Mouse (Mus musculus): ENCODE results near the gene Mmp25. TPM values are rescaled to one million over a fixed set of nuclear protein-coding genes. Genes with fewer than 3 reads are reported as not detected.
"Not testable (repeated sequence)": the region's sequence is repeated elsewhere in the genome, so short reads cannot be mapped to it uniquely, and the experiment has no call there.

Gene Mmp25
- polyA plus RNA-seq, 2 experiments, result 0.76 to 1.0 TPM

- WGBS, result 31% methylated on average over 10 of the region's 10 CpGs
- Histone ChIP-seq H3K4me1 (ENCODE audit: control insufficient read depth, insufficient read depth, low read length) (peaks cover 3% of the 10 kb centered on the region; the same call in 1 of the 2 replicates), H3K4me2 (replicated peaks; ENCODE audit: low read depth, low read length, severe bottlenecking) (no peak overlapping the region), H3K27me3 (ENCODE audit: control insufficient read depth, insufficient read depth, low read length) (no peaks in the 10 kb centered on the region), H3K4me3 (replicated peaks; ENCODE audit: low read length) (no peak overlapping the region), H3K9me3 (ENCODE audit: control insufficient read depth, low read length) (no peaks in the 10 kb centered on the region), H3K9ac (ENCODE audit: low read depth, low read length, severe bottlenecking) (no peak overlapping the region), H3K27ac (replicated peaks; ENCODE audit: low read depth, low read length) (0 out of 2 replicates have a peak overlapping the region, but pooled peaks have one; percentile 11), H3K36me3 (ENCODE audit: control insufficient read depth, insufficient read depth, low read length) (no peaks in the 10 kb centered on the region)
- ATAC-seq (ENCODE audit: low FRiP score, low read depth) (no peak), DNase-seq (ENCODE audit: low spot score) (no peak)
- no peak for TF ChIP-seq POLR2A (IDR thresholded peaks at IDR 0.05; ENCODE audit: borderline replicate concordance, extremely low read depth, insufficient read depth, insufficient read length)
These were observed 43.1 kb downstream of the Mmp25 start for GRCm38 (mm10) chr17:23601836-23602585.

DNA sequence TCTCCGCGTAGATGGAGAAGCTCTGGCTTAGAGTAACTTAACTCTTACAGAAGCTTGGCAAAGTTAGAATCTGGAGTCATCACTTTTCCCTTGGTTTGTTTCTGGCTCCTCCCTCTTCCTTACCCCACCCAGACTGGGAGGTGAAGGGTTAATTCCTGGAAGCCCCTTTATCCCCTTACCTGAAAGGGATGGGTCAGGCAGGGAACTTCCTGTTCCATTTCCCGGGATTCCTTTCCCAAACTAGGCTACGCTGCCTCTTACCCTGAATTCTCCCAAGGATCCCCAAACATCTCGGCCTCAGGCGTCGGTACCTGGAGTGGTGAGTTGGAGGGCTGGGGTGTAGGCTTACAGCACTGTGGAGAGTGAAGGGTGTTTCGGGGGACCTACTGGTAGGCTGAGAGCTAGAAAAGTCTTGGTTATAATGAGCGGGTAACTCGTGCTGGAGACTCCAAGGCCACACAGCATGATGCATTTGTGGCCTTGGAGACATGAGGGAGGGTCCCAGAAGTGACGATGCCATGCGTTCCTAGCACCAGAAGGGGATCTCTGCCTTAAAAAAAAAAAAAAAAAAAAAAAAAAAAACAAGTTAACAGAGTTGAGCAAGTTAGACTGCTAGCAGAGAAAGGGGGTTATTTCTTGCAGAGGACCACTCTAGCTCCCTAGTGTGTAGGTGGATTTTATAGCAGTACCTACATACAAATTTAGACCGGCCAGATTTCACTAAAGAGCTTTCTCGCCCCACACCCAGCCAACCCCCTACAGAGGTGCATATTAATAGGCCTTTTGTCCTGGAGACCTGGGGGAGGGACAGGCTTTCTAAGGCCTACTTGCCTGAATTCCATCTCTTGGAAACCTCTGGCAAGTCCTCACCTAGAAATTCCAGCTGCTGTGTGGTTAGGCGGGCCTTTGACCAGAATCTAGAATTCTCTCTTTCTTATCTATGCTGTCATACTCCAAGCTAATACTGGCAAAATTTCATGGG lies 44.1 kb downstream of the Mmp25 start, which contains the start of gene Zscan10:
TSS of gene Zscan10 (plus strand) at position 216 of the 982 bp plus-strand sequence.
- Histone ChIP-seq H3K9ac (ENCODE audit: low read depth, low read length, severe bottlenecking) (no peak within 1 kb of the TSS), H3K27me3 (ENCODE audit: control insufficient read depth, insufficient read depth, low read length) (no peaks in the 10 kb centered on the region), H3K27ac (replicated peaks; ENCODE audit: low read depth, low read length) (peak within 1 kb of the TSS; percentile 11; the same call in 1 of the 2 replicates), H3K4me3 (replicated peaks; ENCODE audit: low read length) (peak within 1 kb of the TSS; percentile 39; the same call in 1 of the 2 replicates), H3K9me3 (ENCODE audit: control insufficient read depth, low read length) (no peaks in the 10 kb centered on the region), H3K4me2 (replicated peaks; ENCODE audit: low read depth, low read length, severe bottlenecking) (peak within 1 kb of the TSS; percentile 70; the same call in 1 of the 2 replicates), H3K4me1 (ENCODE audit: control insufficient read depth, insufficient read depth, low read length) (peaks cover 3% of the 10 kb centered on the region; the same call in 1 of the 2 replicates), H3K36me3 (ENCODE audit: control insufficient read depth, insufficient read depth, low read length) (no peaks in the 10 kb centered on the region)
- 46% methylated on average over 15 of the region's 15 CpGs for WGBS
- no peak for TF ChIP-seq POLR2A (IDR thresholded peaks at IDR 0.05; ENCODE audit: borderline replicate concordance, extremely low read depth, insufficient read depth, insufficient read length)
- ATAC-seq (ENCODE audit: low FRiP score, low read depth) (no peak), DNase-seq (ENCODE audit: low spot score) (no peak)

DNA sequence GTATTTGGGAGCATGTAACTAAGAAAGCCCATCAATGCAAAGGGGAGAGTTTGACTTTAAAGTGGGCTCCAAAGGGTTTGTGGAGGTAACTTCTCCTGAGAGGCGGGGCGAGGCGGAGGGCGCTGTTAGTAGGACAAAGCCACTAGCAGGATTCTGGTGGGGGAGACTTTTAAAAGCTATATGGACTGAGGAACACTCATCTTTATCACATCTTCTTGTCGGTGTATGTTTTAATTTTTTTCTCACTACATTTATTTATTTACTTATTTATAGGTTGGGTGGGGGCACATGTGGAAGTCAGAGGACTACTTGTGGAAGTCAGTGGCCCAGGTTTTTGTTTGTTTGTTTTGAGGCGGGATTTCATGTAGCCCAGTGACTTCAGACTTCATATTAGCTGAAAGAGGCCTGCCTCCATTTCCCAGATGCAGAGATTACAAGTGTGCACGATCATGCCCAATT lies 45.4 kb downstream of the Mmp25 start:
- ATAC-seq (ENCODE audit: low FRiP score, low read depth) (no peak), DNase-seq (ENCODE audit: low spot score) (no peak)
- peak overlapping the region; percentile 81 for H3K27ac ChIP-seq (replicated peaks; ENCODE audit: low read depth, low read length)
- TF ChIP-seq POLR2A (IDR thresholded peaks at IDR 0.05; ENCODE audit: borderline replicate concordance, extremely low read depth, insufficient read depth, insufficient read length), result no peak
- no peaks in the 10 kb centered on the region for H3K9me3 ChIP-seq (ENCODE audit: control insufficient read depth, low read length)
- H3K36me3 ChIP-seq (ENCODE audit: control insufficient read depth, insufficient read depth, low read length), result no peaks in the 10 kb centered on the region
- H3K27me3 ChIP-seq (ENCODE audit: control insufficient read depth, insufficient read depth, low read length), result no peaks in the 10 kb centered on the region
- H3K4me1 ChIP-seq (ENCODE audit: control insufficient read depth, insufficient read depth, low read length), result peaks cover 3% of the 10 kb centered on the region; the same call in 1 of the 2 replicates
- H3K4me2 ChIP-seq (replicated peaks; ENCODE audit: low read depth, low read length, severe bottlenecking), result peak overlapping the region; percentile 70
- WGBS, result 34% methylated on average over 7 of the region's 7 CpGs
- peak overlapping the region; percentile 39 for H3K4me3 ChIP-seq (replicated peaks; ENCODE audit: low read length)
- H3K9ac ChIP-seq (ENCODE audit: low read depth, low read length, severe bottlenecking), result peak overlapping the region; percentile 58

DNA sequence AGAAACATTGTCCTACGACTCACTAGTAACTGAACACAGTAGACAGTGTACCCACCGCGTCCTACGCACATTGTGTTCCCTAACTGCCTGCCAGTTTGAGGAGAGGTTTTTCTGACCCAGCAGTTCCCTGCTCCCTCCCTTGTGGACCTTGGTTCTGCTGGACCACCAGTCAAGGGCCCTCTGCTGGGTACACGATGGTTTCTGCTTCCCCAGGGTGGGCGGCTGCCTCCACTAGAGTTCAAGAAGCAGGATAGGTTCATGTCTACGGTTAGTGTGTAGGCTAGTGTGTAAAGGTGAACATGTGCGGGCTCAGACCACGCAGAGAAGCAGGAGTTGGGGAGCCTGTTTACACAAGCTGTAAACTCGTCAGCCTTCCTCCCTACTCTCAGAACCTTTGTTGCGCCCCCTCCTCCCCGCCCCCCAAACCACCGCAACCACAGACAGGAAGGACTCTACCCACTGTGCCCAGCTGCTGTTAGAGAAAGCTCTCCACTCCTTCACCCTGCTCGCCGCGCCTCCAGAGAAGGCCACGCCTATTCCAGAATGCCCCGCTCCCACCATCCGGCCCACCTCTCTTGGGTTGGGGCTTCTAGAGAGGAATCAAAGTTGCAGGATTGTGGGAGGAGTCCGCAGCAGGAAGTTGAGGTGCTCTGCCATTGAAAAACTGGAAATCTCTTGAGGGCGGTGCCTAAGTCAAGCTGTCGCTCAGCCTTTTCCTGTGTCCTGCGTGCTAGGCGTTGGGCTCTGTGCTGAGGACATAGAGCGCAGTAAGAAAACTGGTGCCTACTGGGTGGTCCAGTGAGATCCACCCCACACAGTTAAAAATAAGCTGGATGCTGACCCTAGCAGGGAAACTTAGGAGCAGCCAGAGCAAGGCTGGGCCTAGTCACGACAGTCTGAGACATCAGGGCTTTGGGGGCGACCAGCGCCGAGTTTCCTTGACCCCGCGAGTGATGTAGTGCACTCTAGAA lies 46.2 kb downstream of the Mmp25 start, which contains the start of gene Zfp13:
TSS of gene Zfp13 (minus strand) at position 906 of the 971 bp plus-strand sequence.
- Histone ChIP-seq H3K4me1 (ENCODE audit: control insufficient read depth, insufficient read depth, low read length) (peaks cover 3% of the 10 kb centered on the region; the same call in 1 of the 2 replicates), H3K27ac (replicated peaks; ENCODE audit: low read depth, low read length) (peak within 1 kb of the TSS; percentile 81), H3K27me3 (ENCODE audit: control insufficient read depth, insufficient read depth, low read length) (no peaks in the 10 kb centered on the region), H3K4me2 (replicated peaks; ENCODE audit: low read depth, low read length, severe bottlenecking) (peak within 1 kb of the TSS; percentile 70), H3K9ac (ENCODE audit: low read depth, low read length, severe bottlenecking) (peak within 1 kb of the TSS; percentile 58), H3K9me3 (ENCODE audit: control insufficient read depth, low read length) (no peaks in the 10 kb centered on the region), H3K4me3 (replicated peaks; ENCODE audit: low read length) (peak within 1 kb of the TSS; percentile 39), H3K36me3 (ENCODE audit: control insufficient read depth, insufficient read depth, low read length) (no peaks in the 10 kb centered on the region)
- WGBS, result 7% methylated on average over 31 of the region's 31 CpGs
- TF ChIP-seq POLR2A (IDR thresholded peaks at IDR 0.05; ENCODE audit: borderline replicate concordance, extremely low read depth, insufficient read depth, insufficient read length), result peak; percentile 63; the same call in 1 of the 2 replicates
- ATAC-seq (ENCODE audit: low FRiP score, low read depth) (peak; percentile 98), DNase-seq (ENCODE audit: low spot score) (peak; percentile 97)

DNA sequence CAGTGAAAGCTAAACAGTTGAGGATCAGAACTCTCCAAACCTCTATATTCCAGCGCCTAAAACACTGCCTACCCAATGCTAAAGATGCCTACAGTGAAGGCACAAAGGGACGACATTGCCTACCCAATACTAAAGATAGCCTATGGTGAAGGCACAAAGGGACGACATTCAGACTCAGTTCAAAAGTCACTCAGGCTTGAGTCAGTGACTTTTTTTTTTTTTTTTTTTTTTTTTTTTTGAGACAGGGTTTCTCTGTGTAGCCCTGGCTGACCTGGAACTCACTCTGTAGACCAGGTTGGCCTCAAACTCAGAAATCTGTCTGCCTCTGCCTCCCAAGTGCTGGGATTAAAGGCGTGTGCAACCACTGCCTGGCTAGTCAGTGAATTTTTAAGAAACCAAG lies 49.9 kb downstream of the Mmp25 start:
- DNase-seq (ENCODE audit: low spot score); H3K36me3 ChIP-seq (ENCODE audit: control insufficient read depth, insufficient read depth, low read length); H3K27me3 ChIP-seq (ENCODE audit: control insufficient read depth, insufficient read depth, low read length); H3K4me3 ChIP-seq (replicated peaks; ENCODE audit: low read length); H3K27ac ChIP-seq (replicated peaks; ENCODE audit: low read depth, low read length); H3K4me1 ChIP-seq (ENCODE audit: control insufficient read depth, insufficient read depth, low read length); ATAC-seq (ENCODE audit: low FRiP score, low read depth); H3K4me2 ChIP-seq (replicated peaks; ENCODE audit: low read depth, low read length, severe bottlenecking); H3K9me3 ChIP-seq (ENCODE audit: control insufficient read depth, low read length); H3K9ac ChIP-seq (ENCODE audit: low read depth, low read length, severe bottlenecking): not testable (repeated sequence)
- 73% methylated on average over 4 of the region's 4 CpGs for WGBS
